Mouse (Mus musculus): ENCODE measurements around the gene Lrrc19.

- TF ChIP-seq POLR2A (IDR thresholded peaks at IDR 0.05; ENCODE audit: borderline replicate concordance, low read depth, low read length) (no peak), CTCF (IDR thresholded peaks at IDR 0.05; ENCODE audit: low read depth, low read length) (no peak)
These were observed 19.8 kb upstream of the Lrrc19 start for GRCm38 (mm10) chr4:94669718-94670117.
